Mouse (Mus musculus): ENCODE data around the gene Txnip. TPM values are rescaled to one million over a fixed set of nuclear protein-coding genes. Genes with fewer than 3 reads are reported as not detected.

The Txnip gene
- total RNA-seq, 2 experiments from 2014 or later, result 20.7 to 25.0 TPM

DNA sequence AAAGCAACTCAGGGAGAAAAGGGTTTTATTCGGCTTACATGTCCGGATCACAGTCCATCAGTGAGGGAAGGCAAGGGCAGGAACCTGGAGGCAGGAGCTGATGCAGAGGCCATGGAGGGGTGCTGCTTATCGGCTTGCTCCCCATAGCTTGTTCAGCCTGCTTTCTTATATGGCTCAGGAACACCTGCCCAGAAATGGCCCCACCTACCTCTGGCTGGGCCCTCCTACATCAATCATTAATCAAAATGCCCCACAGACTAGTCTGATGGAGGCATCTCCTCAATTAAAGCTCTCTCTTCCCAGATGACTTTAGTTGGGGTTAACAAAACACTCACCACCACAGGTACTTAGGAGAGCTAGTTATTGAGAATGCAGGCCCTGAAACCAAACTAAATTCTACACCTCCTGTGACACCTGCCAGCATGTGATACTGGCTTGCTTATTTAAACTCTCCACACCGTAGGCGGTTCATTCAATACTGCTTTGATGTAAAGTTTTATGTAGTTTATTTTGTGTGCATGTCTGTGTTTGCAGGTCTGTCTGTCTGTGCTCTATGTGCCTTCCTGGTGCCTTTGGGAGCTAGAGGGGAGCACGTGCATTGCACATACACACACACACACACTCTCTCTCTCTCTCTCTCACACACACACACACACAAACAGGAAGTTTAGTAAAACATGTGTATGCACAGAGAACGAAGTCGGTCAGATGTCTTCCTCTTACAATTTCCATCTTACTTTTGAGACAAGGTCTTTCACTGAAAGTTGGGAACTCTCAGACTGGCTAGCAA lies 9.1 kb downstream of the Txnip start:
- DNase-seq (ENCODE audit: extremely low spot score in 1 of 2, low spot score in 1 of 2), result no peak

- no peak for DNase-seq (ENCODE audit: extremely low spot score in 1 of 2, low spot score in 1 of 2)
These were observed 10.8 kb downstream of the Txnip start for GRCm38 (mm10) chr3:96568605-96569004.

GRCm38 (mm10) chr3:96569506-96569905 lies 11.7 kb downstream of the Txnip start:
- DNase-seq (ENCODE audit: extremely low spot score in 1 of 2, low spot score in 1 of 2), result no peak

DNA sequence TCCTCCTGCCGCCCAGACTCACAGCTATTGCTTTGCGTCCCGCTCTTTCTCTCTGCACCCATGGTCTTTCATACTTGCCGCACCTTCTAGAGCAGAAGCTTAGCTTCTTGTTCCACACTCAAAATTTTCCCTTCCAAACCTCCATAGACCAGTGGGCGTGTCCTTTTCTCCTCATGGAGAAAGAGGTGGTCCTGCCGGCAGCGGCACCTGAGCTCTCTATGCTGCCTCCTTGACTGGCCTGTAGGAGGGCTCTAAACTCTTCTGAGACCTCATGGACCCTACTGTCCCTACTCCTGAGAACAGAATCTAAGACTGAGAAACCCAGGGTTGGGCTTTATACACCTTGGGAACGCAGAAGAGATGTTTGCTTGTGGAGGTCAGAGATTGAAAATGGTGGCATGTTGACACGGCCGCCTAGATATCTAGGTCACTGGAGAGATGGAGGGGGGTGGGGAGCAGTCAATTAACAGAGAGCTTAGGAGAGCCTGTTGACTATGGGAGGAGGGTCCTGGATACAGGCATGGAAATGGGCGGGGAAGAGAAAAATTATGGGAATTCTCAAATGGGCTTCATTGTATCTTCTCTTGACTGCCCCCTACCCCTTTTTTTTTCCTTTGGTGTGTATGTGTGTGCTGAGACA lies 12.3 kb downstream of the Txnip start:
- DNase-seq (ENCODE audit: extremely low spot score in 1 of 2, low spot score in 1 of 2), result no peak

DNA sequence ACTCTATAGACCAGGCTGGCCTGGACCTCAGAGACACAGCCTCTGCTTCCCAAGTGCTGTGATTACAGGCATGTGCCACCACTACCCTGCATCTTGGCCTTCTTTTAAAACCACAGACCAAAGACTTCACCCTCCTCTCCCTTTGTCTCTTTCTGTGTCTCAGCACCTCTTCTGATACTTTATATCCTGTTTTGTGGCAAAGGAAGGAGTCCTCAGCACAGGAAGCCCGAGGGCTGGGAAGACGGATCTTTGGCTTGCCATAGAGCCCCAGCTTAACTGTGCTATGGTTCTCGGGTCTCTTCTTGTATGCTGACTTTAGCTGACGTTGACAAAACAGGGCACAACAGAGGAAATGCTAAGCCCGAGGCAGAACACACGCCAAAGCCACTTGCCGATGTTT lies 12.9 kb downstream of the Txnip start:
- no peak for DNase-seq (ENCODE audit: extremely low spot score in 1 of 2, low spot score in 1 of 2)

- DNase-seq (ENCODE audit: extremely low spot score in 1 of 2, low spot score in 1 of 2), result no peak
These were observed 13.6 kb downstream of the Txnip start for GRCm38 (mm10) chr3:96571336-96571735.

DNA sequence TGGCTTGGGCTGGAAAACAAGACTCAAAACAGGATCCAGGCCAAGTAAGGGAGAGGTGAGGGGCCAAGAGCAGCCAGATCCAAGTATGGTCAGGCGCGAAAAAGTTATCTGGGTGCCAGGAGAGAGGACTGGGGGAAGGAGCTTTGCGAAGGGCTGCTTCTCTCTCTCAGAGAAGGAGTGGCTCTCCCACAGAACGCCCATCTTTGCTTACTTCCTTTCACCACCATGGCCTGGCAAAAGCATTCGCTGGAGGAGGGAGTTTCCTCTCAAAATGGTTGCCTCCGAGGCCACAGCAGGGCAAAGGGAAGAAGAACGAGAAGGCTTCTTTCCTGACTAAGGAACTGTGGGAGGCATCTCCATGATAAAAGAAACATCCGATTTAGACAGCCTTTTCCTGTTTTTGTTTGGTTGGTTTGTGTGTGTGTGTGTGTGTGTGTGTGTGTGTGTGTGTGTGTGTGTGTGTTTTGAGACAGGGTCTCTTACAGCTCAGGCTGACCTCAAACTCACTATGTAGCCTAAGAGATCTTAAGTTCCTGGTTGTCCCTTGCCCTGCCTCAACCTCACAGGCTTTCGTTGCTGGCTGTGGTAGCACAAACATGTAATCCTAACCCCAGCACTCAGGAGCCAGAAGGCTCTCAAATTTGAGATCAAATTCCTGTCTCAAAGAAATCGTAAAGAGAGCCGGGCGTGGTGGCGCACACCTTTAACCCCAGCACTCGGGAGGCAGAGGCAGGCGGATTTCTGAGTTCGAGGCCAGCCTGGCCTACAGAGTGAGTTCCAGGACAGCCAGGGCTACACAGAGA lies 14.3 kb downstream of the Txnip start:
- no peak for DNase-seq (ENCODE audit: extremely low spot score in 1 of 2, low spot score in 1 of 2)

DNA sequence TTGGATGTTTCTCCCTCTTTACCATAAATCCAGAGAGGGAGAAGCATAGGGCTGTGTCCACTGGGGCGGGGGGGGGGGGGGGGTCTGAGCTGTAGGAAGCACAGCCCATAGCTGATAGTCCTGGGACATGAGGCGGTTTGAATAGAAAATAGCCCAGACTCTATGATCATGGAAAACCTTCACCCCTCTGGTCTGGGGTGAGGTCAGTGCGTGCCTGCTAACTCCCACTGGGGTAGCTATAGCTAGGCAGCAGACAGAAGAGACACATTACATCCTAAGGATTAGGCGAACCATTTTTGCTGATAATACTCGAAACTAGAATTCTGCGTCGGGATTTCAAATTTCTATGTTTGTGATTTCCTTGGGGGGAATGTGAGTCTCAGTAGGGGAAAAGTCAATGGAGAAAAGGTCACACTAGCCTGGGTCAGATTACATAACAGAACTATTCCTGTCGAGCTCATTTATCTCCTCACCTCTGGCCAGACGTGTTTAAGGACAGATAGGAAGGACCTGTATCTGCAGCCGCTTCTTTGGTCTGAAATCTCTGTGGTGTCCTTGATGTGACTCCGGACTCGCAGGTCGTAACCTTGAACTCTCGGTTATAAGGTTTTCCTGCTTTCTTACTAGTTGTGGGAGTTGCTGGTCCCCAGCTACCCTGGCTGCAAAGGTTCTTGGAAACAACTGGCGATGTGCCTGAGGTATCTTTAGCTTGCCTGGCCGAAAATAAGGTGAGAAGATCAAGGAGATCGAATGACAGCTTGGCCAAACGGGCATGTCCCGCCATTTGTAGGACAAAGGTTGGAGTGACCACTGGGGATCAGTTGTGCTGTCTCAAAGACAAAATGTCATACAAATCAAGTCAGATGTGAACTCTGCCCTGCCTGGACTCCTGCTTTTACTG lies 16.1 kb downstream of the Txnip start:
- no peak for DNase-seq (ENCODE audit: extremely low spot score in 1 of 2, low spot score in 1 of 2)

GRCm38 (mm10) chr3:96575272-96575984 lies 17.7 kb downstream of the Txnip start:
- DNase-seq (ENCODE audit: extremely low spot score in 1 of 2, low spot score in 1 of 2), result no peak

GRCm38 (mm10) chr3:96576005-96576658 lies 18.4 kb downstream of the Txnip start:
- DNase-seq (ENCODE audit: extremely low spot score in 1 of 2, low spot score in 1 of 2), result no peak

DNA sequence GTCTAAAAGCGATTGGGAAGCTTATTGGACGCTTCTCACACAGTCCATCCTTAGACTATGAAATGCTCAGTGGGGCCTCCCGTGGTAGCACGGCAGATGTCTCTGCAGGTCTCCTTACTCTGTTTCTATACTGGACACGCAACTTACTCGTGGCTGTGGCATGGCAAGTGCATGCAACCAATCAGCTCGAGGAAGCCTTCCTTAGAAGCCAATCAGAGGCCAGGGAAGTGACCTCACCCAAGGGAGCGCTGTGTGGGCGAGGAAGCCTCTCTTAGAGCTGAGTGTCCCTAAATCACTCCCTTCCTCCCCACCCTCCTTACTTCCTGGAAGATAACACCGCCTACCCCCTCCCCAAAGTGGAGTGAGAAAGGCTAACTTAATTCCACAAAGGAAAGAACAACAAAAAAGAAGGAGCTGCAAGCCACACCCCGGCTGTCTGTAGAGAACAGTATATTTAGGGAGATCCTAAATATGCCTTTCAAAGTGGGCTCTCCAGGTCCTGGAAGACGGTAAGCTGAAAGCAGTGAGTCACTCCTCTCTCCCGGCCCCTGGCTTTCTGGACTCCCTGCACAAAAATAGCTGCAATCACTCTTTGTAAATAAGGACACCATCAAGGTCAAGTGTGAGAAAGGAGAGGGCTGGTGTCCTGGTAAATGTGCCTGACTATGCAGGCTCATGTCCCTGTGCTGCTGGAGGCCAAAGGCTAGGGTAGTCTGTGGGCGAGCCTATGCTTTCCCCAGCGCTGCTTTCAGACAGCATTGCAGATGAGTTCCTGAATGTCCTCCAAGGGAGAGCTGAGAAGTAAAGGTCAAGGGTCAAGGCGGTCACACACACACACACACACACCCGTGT lies 19.2 kb downstream of the Txnip start, which contains the start of gene Gm16253:
TSS of gene Gm16253 (plus strand) at position 295 of the 852 bp plus-strand sequence.
- peak; percentile 40 to 48 for DNase-seq (ENCODE audit: extremely low spot score in 1 of 2, low spot score in 1 of 2)

GRCm38 (mm10) chr3:96577566-96577965 lies 19.8 kb downstream of the Txnip start:
- DNase-seq (ENCODE audit: extremely low spot score in 1 of 2, low spot score in 1 of 2), result no peak

DNA sequence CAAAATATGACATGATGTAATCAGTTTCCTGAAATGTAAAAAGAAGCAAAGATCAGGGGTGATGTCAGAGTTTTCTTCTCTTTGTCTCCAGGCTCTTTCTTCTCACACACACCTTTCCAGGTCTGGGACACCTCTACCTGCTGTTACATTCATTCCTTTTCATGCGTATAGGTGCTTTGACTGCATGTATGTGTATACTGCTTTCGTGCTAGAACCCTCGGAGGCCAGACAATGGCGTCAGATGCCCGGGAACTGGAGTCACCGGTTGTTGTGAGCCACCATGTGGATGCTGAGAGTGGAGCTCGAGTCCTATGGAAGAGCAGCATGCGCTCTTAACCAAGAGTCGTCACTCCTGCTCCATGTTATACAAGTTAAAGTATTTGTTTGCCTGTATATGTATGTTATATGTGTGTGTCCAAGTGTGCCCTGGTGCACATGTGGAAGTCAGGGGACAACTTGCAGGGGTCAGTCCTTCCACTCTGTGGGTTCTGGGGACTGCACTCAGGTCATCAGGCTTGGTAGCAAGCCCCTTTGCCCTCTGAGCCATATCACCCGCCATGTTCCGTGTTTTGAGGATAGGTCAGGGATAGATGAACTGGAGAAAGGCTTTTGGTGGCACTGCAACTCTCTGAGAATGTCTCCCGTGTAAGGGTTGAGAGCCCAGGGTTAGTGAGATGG lies 20.9 kb downstream of the Txnip start:
- DNase-seq (ENCODE audit: extremely low spot score in 1 of 2, low spot score in 1 of 2), result no peak

DNA sequence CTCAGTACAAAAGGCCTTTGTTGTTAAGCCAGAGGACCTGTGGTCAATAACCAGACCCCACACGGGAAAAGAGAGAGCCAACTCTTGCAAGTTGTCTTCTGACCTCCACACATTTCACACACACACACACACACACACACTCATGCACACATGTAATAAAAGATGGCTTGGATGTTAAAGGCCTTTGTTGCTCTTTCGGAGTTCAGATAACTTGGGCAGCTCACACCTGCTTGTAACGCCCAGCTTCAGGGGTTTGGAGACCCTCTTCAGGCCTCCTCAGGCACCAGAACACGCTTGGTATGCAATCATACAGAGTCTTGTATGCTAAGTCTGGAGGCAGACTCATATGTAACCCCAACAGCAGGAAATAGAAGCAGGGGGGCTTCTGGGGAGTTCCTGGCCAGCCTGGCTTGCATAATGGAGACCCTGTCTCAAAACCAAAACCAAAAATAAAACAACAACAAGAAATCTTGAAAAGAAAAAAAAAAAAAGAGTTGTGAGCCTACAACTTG lies 21.5 kb downstream of the Txnip start:
- DNase-seq (ENCODE audit: extremely low spot score in 1 of 2, low spot score in 1 of 2), result no peak

DNA sequence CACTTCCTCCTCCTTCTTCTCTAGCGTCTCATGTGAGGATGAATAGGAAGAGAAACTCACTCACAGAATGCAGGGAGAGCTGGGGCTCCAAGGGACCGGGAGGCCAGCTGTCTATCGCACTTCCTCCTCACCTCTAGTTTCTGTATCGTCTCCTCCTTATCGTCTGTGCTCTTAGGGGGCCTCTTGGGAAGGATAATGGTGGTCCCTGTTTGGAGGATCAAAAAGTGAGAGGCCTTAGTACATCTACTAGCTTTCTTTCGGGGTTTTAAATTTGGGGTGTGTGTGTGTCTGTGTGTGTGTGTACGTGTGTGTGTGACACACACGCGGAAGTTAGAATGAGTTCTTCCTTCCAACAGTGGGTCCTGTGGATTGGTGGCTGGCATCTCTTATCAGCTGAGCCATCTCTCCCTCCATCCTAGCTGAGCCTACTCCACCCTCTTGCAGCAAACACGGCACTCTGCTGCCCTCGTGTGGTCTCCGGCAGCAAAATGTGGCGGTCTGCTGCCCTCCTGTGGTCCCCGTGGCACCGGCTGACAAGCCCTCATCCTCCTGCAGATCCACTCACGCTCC lies 22.2 kb downstream of the Txnip start:
- DNase-seq (ENCODE audit: extremely low spot score in 1 of 2, low spot score in 1 of 2), result peak; percentile 86 to 93

DNA sequence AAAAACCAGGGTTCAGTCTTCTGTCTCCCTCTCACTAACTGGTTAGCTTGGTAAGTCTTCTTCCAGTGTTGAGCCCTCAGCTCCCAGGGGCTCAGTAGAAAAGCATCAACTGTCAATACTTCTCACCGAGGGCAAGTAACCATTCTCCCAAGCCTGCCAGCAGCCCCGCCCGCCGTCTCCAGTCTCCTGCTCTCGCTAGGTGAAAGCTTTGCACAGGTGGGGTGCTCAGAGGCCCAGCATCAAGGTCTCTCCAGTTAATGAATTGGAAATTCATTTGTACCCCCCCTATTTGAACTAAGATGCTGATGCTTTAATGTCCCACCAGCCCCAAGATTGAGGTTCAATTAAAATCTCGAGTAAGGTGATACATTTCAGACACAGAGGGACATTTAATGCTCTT lies 23.4 kb downstream of the Txnip start:
- no peak for DNase-seq (ENCODE audit: extremely low spot score in 1 of 2, low spot score in 1 of 2)
